Mouse (Mus musculus): Measurements from ENCODE around the gene Dnajc9. TPM values are rescaled to one million over a fixed set of nuclear protein-coding genes. Genes with fewer than 3 reads are reported as not detected.

The Dnajc9 gene
- total RNA-seq, 2 experiments from 2014 or later, result 11.1 to 11.6 TPM

- DNase-seq, result no peak
Measured at GRCm38 (mm10) chr14:20363230-20363629, 25.5 kb downstream of the Dnajc9 start.

- peak; percentile 94 to 98 for DNase-seq
Measured at GRCm38 (mm10) chr14:20347991-20348541, 40.6 kb downstream of the Dnajc9 start, which contains the start of the genes Ecd and Fam149b. Gene Ecd, minus strand, starts transcription at chr14:20348121. Gene Fam149b, plus strand, starts transcription at chr14:20348162.

GRCm38 (mm10) chr14:20347441-20347990 is 41.2 kb downstream of the Dnajc9 start:
- DNase-seq, result no peak

- DNase-seq, result no peak
Measured at GRCm38 (mm10) chr14:20345885-20346284, 42.8 kb downstream of the Dnajc9 start.

- DNase-seq, result no peak
Measured at GRCm38 (mm10) chr14:20340866-20341265, 47.8 kb downstream of the Dnajc9 start.

GRCm38 (mm10) chr14:20340149-20340548 is 48.6 kb downstream of the Dnajc9 start:
- peak; percentile 12 to 45 for DNase-seq

GRCm38 (mm10) chr14:20339415-20339814 is 49.3 kb downstream of the Dnajc9 start:
- no peak for DNase-seq

Other genes starting within 250 kb of the Dnajc9 start
- gene Kcnk5, start 207.1 kb downstream of the Dnajc9 start, total RNA-seq (2021), result under 1 TPM; 0.69 to 0.95 TPM
- not detected for gene Kcnk16, start 119.7 kb downstream of the Dnajc9 start, total RNA-seq (2021)
- 10 to 100 TPM; 32.6 to 35.8 TPM for gene Nudt13, start 94.2 kb downstream of the Dnajc9 start, total RNA-seq (2021)
- gene Ecd, start 40.8 kb downstream of the Dnajc9 start, total RNA-seq (2021), result 10 to 100 TPM; 36.9 to 38.1 TPM
- gene Fam149b, start 40.7 kb downstream of the Dnajc9 start, total RNA-seq (2021), result 10 to 100 TPM; 28.7 to 33.3 TPM
- gene Mrps16, start 4.7 kb upstream of the Dnajc9 start, total RNA-seq (2021), result 10 to 100 TPM; 72.8 to 84.4 TPM
- under 1 TPM in 1 of 2 experiments, not detected in 1; 0.69 TPM for gene Cfap70, start 63.3 kb upstream of the Dnajc9 start, total RNA-seq (2021)
- 10 to 100 TPM; 51.3 to 54.3 TPM for gene Anxa7, start 91.2 kb upstream of the Dnajc9 start, total RNA-seq (2021)
- under 1 TPM; 0.36 to 0.42 TPM for gene Mss51, start 108.0 kb upstream of the Dnajc9 start, total RNA-seq (2021)
- gene Ppp3cb, start 157.7 kb upstream of the Dnajc9 start, total RNA-seq (2021), result 10 to 100 TPM; 66.3 to 67.5 TPM